Mouse (Mus musculus) cerebellum, postnatal 36 days (tissue): ENCODE results near the gene Gm20388.
A peak's percentile ranks its signal among the peaks of the same experiment; 100 is the strongest.

ENCODE experiments used
- DNase-seq, 2 experiments: peaks; one replicate each; pipeline ENCODE4 v3.0.0; 2021 to 2022; ENCODE audit warnings: mixed read lengths in 2 of 2

The Gm20388 gene

DNA sequence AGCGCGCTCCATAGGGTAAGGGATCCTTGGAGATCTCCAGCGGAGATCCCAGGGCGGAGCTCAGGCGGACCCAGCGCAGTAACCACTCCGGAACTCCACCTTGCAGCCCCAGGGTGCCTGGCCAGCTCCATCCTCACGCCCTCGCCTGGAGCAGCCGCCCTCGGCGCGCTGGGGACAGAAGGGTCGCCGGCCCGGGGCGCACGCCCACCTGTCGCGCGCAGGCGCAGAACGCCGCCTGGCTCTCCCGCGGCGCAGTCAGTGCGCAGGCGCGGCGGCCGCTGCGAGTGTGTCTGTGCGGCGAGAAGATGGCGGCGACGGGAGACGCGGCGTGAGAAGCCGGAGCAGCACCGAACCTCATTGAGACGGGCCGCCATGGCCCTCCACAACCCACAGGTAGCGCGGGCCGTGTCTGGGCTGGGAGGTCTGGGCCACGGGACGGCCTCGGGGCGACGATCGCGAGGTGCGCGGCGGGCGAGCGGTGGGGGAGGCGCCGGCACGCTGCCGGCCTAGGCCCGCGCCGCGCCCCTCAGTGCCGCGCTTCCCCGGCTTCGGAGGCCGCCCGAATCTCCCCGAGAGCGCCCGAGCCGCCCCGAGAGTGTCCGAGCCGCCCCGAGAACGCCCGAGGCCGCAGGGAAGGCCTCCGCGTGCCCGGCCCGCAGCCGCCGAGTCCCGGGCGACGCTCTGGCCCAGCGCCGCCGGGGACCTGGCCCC, at the start of gene Gm20388:
Gene Gm20388 (plus strand): TSS at position 295 of the 711 bp plus-strand sequence.
- peak; percentile 94 to 98 for DNase-seq

DNA sequence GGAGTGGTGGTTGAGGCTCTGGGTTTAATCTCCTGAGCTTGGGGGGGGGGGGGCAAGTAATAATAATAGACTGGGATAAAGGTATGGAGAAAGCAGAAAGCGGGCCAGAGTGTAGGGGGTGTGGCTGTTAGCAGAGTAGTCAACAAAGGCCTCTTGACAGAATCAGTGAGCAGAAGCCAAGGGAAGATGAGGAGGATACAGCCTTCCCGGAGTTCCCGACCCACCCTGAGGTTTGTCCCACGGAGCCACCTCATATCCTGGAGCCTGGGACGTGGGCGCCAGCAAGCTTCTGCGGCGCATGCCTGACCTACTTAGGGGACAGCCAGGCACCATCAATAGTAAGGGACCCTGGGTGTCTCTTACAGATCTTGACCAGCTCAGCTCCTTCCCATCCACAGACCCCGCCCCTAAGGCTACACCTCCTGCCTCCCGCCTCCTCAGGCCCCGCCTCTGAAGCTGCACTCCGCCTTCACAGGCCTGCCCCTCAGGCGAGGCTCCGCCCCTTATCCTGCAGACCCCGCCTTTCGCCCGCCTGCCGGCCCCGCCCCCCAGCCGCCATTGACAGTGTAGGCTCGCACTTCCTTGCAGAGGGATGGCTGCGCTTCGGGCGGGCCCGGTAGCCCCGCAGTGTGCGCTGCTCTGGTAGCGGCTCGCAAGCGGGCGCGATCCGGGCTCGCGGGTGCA, 48.8 kb upstream of the Gm20388 start, which contains the start of gene Klhl36:
Gene Klhl36 (plus strand): TSS at position 561 of the 684 bp plus-strand sequence.
- DNase-seq: peak; percentile 95 to 97

DNA sequence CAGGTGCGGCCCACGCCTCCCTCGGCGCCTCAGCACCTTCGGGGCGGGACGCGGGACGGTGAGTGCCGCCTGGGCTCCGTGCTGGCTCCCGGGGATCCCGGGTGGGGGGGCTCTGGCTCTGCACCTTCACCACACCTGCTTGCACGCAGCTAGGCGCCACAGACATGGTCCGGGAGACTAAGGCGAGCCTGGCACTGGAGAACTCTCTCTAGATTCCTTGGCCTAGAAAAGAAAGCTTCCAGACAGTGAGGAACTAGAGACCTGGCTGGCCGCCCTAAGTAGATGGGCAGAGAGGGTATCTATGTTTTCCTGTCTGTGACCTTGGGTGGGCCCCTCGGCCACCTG, 48.3 kb upstream of the Gm20388 start:
- DNase-seq: no peak

DNA sequence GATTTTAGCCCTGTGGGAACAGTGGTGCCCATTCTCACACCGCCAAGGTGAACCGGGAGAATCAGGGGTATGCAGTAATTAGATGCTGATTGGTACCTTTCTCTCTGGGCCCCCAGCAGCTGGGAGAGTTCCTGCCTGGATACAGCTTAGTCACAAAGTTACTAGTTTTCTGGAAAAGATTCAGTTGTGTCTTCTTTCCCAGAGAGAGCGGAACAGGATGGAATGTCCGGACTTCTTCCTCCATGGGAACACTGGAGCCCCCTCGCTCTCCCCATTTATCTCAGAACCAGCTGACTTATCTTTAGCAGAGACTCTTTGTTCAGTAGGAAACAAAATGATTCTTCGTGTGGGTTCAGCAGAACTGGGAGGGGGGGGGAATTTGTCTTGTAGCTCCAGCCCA, 47.9 kb upstream of the Gm20388 start:
- no peak for DNase-seq

DNA sequence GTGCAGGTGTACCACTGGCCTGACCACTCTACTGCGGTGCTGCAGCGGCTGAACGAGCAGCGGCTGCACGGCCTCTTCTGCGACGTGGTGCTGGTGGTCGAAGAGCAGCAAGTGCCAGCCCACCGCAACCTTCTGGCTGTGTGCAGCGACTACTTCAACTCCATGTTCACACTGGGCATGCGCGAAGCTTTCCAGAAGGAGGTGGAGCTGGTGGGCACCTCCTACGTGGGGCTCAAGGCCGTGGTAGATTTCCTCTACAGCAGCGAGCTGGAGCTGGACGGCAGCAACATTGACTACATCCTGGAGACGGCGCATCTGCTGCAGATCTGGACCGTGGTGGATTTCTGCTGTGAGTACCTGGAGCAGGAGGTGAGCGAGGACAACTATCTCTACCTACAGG, 41.0 kb upstream of the Gm20388 start:
- no peak for DNase-seq

DNA sequence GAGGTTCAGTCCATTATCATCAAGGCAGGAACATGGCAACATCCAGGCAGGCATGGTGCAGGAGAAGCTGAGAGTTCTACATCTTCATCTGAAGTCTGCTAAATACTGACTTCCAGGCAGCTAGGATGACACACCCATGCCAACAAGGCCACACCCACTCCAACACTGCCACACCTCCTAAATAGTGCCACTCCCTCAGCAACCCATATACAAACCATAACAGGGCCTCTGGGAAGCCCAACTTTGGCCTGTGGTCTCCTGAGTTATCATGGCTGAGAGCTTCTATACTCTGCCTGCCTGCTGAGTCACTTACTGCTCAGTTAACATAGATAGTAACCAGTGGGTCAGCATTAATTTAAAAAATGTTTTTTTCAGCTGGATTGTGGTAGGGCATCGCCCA, 37.5 kb upstream of the Gm20388 start:
- DNase-seq: no peak

DNA sequence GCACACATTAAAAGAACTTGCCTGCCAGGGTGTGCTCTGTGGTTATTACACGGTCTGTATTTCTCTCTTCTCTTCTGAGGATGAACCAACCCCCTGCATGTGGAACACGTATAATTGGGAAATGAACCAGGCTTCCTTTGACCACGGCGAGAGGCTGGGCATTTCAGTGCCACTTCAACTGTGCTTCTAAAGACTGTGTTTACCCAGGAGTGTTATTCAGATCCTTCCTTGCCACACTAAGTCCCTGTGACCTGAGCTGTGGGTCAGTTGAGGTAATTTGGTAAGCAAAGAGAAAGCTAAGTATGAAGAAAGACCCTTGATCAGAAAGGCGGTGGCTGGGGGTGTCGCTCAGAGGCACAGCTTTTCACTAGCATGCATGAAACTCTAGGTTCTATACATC, 29.3 kb upstream of the Gm20388 start:
- DNase-seq: no peak

DNA sequence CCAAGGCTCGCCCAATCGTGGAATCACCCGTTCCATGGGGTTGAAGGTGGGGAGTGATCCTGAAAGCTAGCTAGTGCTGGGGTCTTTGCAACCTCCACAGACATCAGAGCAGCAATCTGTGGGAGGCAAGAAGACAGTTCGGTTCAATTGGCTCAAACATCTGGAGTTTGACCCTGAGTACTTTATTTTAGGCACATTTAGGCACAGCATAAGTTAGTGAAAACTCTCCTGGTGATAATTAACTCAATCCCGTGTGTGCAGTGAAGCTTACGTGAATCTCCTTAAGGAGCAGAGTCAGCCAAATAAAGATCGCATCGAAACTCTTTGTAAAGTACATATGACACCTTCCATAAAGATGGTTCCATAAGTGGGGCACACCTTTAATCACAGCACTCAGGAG, 28.7 kb upstream of the Gm20388 start:
- no peak for DNase-seq

DNA sequence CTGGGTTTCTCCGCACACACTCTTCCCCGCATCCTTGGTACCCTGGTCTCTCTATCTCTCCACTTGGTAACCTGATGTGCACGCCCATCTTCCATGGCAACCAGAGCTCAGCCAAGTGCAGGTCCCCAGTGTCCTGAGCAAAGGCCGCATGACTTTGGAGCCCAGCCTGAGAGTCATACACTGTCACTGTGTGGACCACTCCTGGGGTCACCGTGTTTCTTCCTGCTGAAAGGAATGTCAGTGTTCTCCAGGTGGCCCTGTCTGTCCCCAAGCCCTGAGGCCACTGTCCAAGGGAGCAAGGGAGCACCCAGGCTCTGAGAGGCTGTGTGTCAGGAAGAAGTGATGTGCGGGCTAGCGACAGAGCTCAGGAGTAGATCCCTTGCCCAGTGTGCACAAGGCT, 27.4 kb upstream of the Gm20388 start:
- DNase-seq: no peak

DNA sequence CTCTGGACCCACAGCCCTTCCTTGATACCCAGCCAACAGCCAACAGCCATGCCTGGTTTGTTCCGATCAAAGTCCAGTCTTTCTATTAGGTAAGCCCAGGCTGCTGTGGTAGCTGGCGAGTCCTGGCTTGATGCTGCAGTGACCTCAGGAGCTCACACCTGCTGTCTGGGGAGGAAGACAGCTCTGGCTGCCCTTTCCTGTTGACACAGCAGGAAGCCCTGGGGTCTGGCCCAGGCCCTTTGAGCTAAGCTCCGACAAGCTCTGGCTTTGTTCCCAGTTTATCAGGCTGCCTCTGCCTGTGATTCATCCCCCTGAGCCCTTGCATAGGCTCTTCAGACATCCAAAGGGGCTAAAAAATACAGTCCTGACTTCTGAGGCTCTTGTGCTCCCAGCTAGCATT, 25.0 kb upstream of the Gm20388 start:
- DNase-seq: peak; percentile 35 to 38

DNA sequence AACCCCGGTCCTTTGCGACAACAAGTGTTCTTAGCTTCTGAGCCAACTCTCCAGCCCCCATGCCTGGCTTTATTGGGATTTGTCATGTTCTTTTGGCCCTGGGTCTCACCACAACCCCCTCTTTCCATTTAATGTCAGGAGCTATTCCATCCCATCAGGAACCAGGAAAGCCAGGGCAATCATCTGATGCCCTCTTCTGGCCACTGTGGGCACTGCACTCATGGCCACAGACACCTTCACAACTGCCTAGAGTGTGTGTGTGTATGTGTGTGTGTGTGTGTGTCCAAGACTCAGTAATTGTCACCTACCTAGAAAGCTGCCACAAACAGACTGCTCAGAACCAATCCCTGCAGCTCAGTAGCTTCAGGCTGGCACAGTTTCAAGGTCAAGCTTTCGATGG, 23.5 kb upstream of the Gm20388 start:
- peak; percentile 18 to 27 for DNase-seq

DNA sequence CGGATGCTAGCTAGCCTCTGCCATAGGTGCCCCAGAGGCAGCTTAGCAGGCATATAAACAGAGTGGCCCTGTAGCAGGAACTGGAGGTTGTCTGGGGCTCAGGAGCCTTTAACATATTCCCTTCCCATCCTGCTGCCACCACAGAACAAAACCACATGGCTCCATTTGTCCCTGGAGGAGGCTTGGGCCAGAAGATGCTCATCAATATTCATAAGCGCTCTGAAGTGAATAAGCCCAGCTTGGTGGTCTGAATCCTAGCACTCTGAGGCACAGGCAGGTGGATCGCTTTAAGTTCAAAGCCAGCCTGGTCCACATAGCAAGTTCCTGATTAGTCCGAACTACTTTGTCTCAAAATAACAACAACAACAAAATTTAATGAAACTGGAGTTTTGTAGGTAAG, 22.6 kb upstream of the Gm20388 start:
- no peak for DNase-seq

DNA sequence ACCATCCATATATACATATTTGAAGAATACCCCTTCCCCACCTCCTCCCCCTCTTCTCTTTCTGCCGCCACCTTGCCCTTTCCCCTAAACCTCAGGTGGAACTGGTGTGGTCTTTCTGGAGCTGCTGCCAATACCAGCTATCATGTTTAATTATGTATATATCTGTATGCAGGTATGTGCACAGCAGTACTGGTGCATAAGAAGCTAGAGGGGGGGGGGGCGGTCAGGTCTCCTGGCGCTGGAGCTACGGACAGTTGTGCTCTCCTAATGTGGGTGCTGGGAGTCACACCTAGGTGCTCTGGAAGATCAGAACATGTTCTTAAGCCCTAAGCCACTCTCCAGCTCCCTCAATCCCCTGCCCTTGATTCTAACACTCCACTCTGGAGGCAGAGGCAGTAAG, 13.6 kb upstream of the Gm20388 start:
- DNase-seq: no peak

DNA sequence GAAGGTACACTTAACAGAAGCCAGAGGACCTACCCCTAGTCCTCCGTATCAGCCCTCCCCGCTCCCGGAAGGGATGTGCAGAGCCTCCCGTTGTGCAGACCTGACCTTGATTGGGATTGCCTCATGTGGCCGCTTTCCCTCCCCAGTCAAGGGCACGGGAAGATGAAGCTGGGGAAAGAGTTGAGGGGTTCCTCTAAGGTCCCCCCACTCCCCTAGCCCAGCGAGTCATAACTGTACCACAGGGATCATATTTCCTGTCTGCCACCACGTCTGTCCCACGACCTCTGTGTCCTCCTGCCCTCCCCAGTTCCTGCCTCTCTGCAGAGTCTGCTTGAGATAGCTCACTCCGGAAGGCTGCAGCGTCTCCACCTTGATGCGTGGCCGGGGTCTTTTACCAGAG, 12.7 kb upstream of the Gm20388 start:
- no peak for DNase-seq

DNA sequence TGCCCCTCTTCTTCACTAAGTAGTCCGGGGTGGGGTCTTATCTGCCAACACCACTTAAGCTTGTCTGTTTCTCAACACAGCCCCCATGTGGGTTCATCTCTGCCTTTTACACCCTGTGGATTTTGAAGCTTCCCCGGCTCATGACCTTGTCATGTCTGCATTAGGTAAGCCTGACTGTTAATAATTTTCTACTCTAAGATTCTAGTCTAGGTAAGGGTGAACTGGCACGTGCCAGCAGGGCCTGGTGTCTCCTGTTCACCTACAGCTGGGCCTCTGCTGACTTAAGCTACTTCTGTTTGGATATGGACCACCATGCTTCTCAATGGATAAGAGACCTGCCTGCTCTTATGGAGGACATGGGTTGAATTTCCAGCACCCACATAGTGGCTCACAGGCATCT, 9.3 kb upstream of the Gm20388 start:
- no peak for DNase-seq

DNA sequence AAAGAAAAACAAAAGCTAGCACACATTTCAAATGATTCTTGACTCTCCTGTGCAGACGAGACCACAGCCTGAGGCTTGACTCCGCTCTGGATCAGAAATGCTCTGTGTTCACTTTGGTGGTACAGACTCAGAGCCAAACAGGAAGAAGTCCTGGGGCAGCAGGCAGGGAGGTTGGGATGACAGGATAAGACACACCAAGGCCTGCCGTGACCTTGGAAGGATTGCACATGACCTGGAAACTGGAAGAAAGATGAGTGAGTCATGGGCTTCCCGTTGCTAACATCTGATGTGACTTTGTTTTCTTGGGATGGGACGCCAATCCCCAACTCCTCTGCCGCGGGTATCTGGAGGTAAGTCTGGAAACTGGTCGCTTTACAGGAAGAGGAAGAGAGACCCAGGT, 8.7 kb upstream of the Gm20388 start:
- no peak for DNase-seq

DNA sequence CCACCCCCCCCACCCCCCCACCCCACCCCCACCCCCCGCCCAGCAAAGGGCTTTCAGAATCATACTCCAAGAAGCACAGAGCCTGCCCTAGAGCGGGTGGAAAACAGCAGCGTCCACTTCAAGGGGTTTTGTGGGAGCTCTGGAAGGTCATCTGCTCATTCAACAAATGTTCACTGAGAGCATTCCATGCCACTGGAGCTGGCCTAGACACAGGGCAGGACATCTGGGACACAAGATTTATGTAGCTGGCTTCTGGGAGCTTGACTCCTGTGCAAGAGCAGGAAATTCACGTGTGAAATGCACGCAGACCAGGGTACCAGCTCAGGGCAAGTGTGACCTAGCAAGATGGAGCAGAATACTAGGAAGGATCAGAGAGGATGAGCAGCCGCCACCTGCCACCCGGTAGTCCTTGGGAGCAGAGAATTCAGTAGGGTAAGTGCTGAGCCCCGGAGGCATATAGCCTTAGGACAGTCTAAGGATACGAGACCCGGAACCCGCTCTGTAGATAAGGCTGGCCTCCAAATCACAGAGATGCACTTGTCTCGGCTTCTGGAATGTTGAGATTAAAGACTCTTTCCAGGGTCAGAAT, 6.2 kb upstream of the Gm20388 start:
- no peak for DNase-seq

DNA sequence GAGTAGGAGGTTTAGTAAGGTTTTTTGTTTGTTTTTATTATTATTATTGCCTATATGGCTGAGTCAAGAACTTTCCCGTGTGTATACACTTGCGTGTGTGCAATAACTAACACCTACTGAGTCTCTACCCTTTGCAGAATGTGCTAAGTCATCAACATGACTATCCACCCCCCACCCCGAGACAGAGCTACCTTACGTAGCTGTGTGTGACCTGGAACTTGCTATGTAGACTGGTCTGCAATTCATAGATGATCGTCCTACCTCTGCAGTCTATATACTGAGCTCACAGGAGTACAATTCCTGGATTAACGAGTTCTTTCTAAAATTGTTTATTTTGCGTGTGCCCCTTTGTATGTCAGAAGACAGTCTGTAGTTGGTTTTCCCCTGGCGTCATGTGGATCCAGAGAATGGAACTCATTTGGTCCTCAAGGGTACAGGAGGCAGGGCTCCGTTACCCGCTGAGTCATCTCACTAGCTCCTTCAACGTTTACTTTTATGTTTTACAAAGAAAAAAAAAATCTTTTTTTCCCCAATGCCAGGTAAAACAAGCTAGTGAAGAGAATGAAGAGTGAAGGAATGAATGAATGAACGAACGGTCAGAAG, 596 bp upstream of the Gm20388 start, which contains the start of gene Usp10:
Gene Usp10 (plus strand): TSS at position 417 of the 603 bp plus-strand sequence.
- DNase-seq: no peak

DNA sequence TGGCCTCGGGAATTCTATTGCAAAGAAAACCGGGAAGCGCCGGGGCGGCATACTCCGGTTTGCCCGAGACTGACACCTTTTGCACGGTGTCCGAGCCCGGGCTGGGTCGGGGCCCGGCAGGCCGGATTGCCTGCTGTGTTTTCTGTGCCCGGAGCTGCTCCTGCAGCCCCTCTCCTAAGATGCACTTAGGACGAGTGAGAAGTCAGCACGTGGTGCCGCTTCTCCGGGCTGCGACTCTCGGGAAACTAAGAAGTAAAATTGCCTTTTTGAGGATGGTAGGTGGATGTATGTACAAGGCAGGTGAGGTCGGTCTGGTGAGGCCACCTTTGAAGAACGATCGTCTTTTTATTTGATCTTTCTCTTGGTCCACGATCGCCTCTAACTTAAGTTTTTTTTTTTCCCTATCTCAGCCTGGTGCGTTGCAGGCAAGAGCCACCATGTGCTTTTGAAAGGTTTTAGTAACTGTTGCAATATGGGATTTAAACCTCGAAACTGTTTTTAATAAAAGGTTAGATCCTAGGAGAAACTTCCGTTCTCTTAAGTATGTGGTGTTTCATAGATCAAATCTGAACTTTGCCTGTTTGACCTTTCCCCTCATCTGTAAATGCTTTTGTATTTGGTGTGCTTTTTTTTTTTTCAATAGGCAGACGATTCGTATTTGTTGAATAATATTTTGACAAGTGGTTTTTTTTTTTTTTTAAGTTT, 769 bp downstream of the Gm20388 start:
- DNase-seq: no peak

DNA sequence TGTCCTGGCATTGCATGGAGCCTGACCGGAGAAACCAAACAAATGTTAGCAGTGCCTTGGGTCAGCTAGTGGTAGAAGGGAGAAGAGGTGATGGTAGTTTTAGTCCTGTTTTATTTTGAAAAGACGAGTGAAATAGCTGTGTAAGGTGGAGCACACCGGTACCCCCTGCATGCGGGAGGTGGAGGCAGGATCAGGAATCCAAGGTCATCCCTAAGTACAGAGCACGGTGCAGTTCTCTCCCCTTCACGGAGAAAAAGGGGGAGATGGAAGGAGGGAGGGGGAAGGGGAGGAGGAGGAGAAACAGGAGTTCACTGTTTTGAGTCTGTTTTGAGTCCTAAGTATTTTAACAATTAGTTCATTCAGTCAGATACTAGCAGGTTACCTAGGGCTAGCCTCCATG, 2.0 kb downstream of the Gm20388 start:
- no peak for DNase-seq

DNA sequence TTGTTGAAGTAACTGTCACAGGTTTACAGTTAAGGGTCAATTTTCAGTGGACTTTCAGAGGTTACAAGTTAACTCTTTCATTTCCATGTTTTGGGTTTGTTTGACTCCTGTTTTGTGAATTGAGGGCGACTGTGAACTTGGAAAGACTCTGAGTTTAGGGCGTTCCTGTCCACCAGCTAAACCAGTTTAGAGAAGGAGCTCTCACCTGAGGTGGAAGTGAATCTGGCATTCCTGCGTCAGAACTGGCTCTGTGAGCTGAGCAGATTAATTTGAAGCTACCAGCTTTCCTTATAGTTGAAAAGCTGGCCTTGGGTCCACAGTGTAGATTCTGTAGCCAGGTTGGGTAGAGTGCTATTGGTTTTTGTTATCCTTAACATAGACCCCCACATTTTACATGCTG, 2.5 kb downstream of the Gm20388 start:
- DNase-seq: no peak

DNA sequence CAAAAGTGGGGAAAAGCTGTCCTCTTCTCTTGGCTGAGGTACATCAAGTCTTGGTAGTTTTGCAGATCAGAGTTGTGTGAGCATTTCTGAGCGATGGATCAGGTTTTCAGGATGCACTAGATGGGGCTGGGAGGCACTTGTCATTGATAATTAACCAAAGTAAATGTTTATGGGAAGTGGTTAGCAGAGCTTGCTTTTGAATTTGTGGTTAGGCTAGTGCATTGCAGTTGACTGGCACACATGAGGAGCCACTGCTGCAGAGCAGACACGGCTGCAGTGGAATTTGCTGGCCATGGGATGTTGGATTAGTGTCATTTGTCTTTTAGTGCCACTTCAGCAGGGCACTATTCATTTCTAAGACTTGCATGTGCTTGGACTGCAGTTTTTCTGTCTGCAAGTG, 3.5 kb downstream of the Gm20388 start:
- no peak for DNase-seq

DNA sequence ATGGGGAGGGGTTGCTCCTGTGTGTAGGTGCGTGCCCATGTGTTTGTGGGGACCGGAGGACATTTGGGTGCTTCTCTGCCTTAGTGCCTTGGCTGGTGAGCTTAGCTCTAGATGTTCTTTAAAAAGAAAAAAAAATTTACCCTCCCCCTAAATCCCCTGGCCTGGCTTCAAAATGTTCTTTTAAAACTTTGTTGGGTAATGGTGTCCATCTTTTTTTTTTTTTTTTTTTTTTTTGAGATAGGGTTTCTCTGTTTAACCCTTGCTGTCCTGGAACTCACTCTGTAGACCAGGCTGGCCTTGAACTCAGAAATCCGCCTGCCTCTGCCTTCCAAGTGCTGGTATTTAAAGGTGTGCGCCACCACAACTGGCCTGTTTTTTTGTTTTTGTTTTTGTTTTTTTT, 4.7 kb downstream of the Gm20388 start:
- no peak for DNase-seq
